Mouse (Mus musculus) lung, embryonic 15.5 days (tissue): ENCODE measurements at regions not wholly inside any gene's neighbourhood (a gene's known extent, or its start where the extent isn't known, plus 50 kb on each side); places are given as distances from the start of the nearest gene placed in this dataset.

ENCODE experiments used
- ATAC-seq: fragments of 200-750 bp; cut with Nextera tagmentation; 2 replicates; pipeline ENCODE4 v1.8.0; 2017; ENCODE audit warnings: moderate number of reproducible peaks, borderline replicate concordance; ENCODE audit not compliant: low FRiP score, low TSS enrichment; ENCODE audit errors: extremely low read depth
- H3K27ac ChIP-seq: fragments of 300-500 bp; sonication (generic); 2 replicates; pipeline ENCODE4 v1.5.1; 2015; ENCODE audit warnings: moderate library complexity, mild to moderate bottlenecking, inconsistent platforms
- H3K27me3 ChIP-seq: fragments of 300-500 bp; sonication (generic); 2 replicates; pipeline ENCODE4 v1.6.1; 2015; ENCODE audit warnings: inconsistent platforms
- H3K36me3 ChIP-seq: fragments of 300-500 bp; sonication (generic); 2 replicates; pipeline ENCODE4 v1.6.1; 2015; ENCODE audit warnings: inconsistent platforms
- H3K4me1 ChIP-seq: fragments of 300-500 bp; sonication (generic); 2 replicates; pipeline ENCODE4 v1.6.1; 2015; ENCODE audit warnings: inconsistent platforms
- H3K4me2 ChIP-seq: fragments of 300-500 bp; sonication (generic); 2 replicates; pipeline ENCODE4 v1.6.1; 2015; ENCODE audit warnings: inconsistent platforms, mild to moderate bottlenecking, moderate library complexity
- H3K4me3 ChIP-seq: fragments of 300-500 bp; sonication (generic); 2 replicates; pipeline ENCODE4 v1.5.1; 2015; ENCODE audit warnings: mild to moderate bottlenecking, inconsistent platforms
- H3K9ac ChIP-seq: fragments of 300-500 bp; sonication (generic); 2 replicates; pipeline ENCODE4 v1.6.1; 2015; ENCODE audit warnings: inconsistent platforms
- H3K9me3 ChIP-seq: fragments of 300-500 bp; sonication (generic); 2 replicates; pipeline ENCODE4 v1.6.1; 2016; ENCODE audit warnings: inconsistent platforms
- WGBS: fragments of 180-500 bp; shearing (Covaris S2); methylation state at CpG from one replicate; pipeline ENCODE4 v1.1.7; 2015; 5-methylcytosine and 5-hydroxymethylcytosine counted together

GRCm38 (mm10) chr13:83884766-83885543, 337.1 kb upstream of the Tmem161b start:
- H3K27ac ChIP-seq = no peak overlapping the region
- H3K4me2 ChIP-seq = no peak overlapping the region
- H3K9me3 ChIP-seq = no peaks in the 10 kb centered on the region
- no peak overlapping the region for H3K4me3 ChIP-seq
- ATAC-seq = no peak
- H3K4me1 ChIP-seq = no peaks in the 10 kb centered on the region
- no peaks in the 10 kb centered on the region for H3K36me3 ChIP-seq
- 74% methylated on average over 13 of the region's 13 CpGs for WGBS
- no peaks in the 10 kb centered on the region for H3K27me3 ChIP-seq
- no peak overlapping the region for H3K9ac ChIP-seq

DNA sequence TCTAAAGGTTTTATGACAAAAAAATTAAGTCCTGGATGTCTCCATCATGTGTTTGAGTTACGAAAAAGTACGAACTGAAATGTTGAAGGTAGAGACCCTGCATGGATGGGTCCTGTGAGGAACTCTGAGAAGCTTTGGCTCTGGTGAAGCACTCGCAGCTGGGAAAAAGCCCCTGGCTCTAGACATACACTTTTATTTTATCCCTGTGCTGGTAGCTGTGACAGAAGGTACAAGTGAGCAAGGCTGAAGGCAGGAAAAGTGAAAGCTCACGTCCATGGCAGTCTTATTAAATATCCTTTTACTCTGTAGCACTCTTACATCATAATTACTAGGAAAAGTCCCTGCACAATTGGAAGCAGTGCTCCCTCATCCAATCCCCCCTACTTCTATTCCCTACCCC, 336.4 kb upstream of the Tmem161b start:
- WGBS = 75% methylated on average over 4 of the region's 4 CpGs
- Histone ChIP-seq H3K36me3 (no peaks in the 10 kb centered on the region), H3K9me3 (no peaks in the 10 kb centered on the region), H3K4me2 (no peak overlapping the region), H3K27me3 (no peaks in the 10 kb centered on the region), H3K9ac (no peak overlapping the region), H3K4me1 (no peaks in the 10 kb centered on the region), H3K27ac (no peak overlapping the region), H3K4me3 (no peak overlapping the region)
- ATAC-seq = no peak

DNA sequence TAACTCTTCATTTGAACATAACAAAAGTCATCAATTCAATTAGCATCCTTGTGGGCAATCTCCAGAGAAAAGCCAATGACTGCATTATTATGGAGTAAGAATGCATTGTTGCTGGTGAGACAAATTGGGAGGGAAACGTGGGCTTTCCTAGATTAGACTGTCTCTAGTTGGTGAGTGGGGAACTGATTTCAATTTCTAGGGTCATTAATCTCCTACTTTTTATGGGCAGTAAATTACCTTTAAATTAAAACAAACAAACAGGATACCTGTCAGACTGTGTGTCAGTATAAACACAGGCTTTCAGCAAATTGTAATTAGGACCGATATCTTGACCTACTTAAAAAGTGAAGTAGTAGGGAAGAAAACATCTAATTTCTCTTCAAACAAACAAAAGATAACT, 307.4 kb upstream of the Tmem161b start:
- Histone ChIP-seq H3K27me3 (no peaks in the 10 kb centered on the region), H3K9ac (no peak overlapping the region), H3K4me1 (no peaks in the 10 kb centered on the region), H3K4me2 (no peak overlapping the region), H3K36me3 (no peaks in the 10 kb centered on the region), H3K27ac (no peak overlapping the region), H3K9me3 (no peaks in the 10 kb centered on the region), H3K4me3 (no peak overlapping the region)
- WGBS = 29% methylated on average over 2 of the region's 2 CpGs
- ATAC-seq = no peak

DNA sequence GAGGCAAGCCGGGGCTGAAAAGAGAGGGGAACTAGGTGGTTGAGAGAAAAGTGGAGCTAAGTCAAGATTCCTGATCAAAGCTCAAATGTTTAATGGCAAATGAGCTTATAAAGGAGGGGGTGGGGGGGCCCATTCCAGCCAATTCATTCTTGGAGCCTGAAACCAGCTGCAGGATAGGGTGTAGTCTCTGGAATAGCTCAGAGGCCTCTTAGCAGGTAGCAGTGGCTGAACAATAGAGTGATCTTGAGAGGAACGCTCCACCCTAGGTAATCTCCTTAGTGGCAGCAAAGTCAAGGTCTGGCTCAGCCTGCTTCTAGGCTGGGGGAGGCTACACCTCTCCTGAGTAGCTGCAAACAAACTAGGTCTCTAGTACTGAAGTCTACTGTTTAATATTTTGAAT, 289.3 kb upstream of the Tmem161b start:
- no peaks in the 10 kb centered on the region for H3K27me3 ChIP-seq
- no peak for ATAC-seq
- 75% methylated on average over 2 of the region's 2 CpGs for WGBS

DNA sequence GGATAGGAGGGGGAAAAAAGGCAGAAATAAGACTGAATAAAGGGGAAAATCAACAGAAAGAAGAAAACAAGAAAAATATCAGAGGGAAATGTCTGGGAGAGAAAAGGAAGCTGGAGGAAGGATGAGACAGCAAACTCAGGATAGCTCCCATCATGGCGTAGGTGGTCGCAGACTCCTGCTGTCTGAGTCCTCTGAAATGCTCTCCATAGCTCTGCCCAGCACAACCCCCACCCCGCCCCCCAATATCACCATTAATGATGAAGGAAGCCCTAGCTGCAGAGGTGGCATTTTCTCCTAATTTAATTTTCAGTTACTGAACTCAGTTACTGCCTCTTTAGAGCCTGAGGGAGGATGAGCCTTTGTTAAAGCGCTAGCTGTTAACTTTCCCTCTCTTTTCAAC, 275.6 kb upstream of the Tmem161b start:
- no peak overlapping the region for H3K27ac ChIP-seq
- no peaks in the 10 kb centered on the region for H3K4me1 ChIP-seq
- H3K9me3 ChIP-seq = no peaks in the 10 kb centered on the region
- H3K4me3 ChIP-seq = no peak overlapping the region
- no peak overlapping the region for H3K4me2 ChIP-seq
- H3K9ac ChIP-seq = no peak overlapping the region
- H3K36me3 ChIP-seq = no peaks in the 10 kb centered on the region
- WGBS = 73% methylated on average over 4 of the region's 4 CpGs
- H3K27me3 ChIP-seq = no peaks in the 10 kb centered on the region
- ATAC-seq = no peak

More for the DNA sequence above, 289.3 kb upstream of the Tmem161b start:
- Histone ChIP-seq H3K4me2 (no peak overlapping the region), H3K9me3 (no peaks in the 10 kb centered on the region), H3K4me3 (no peak overlapping the region), H3K36me3 (no peaks in the 10 kb centered on the region), H3K4me1 (no peaks in the 10 kb centered on the region), H3K27ac (no peak overlapping the region), H3K9ac (no peak overlapping the region)

DNA sequence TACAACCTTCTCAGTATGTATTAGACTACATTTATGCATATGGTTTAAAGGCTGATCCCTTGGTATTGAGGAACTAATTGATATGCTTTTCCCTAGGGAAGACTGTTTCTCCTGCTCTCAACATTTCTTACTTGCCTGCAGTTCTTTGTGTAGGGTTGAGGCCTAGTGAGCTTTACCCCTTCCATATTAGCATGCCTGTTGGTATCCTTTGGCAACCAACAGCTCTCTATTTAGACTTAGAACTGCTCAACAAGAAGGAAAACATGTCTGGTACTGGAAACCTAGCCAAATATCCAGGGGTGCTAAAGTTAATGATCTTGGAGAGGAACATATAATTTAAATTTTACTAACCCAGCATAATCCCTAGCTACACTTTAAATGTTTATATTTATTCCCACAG, 270.9 kb upstream of the Tmem161b start:
- no peak overlapping the region for H3K4me2 ChIP-seq
- no peak for ATAC-seq
- no peaks in the 10 kb centered on the region for H3K4me1 ChIP-seq
- no peaks in the 10 kb centered on the region for H3K27me3 ChIP-seq
- H3K4me3 ChIP-seq = no peak overlapping the region
- H3K9ac ChIP-seq = no peak overlapping the region
- no peaks in the 10 kb centered on the region for H3K36me3 ChIP-seq
- H3K9me3 ChIP-seq = no peaks in the 10 kb centered on the region
- H3K27ac ChIP-seq = no peak overlapping the region

GRCm38 (mm10) chr13:83951808-83952207, 270.3 kb upstream of the Tmem161b start:
- ATAC-seq = no peak
- WGBS = 72% methylated on average over 3 of the region's 3 CpGs

GRCm38 (mm10) chr13:83952353-83952752, 269.7 kb upstream of the Tmem161b start:
- WGBS = 39% methylated on average over 4 of the region's 4 CpGs

More at GRCm38 (mm10) chr13:83951808-83952207, 270.3 kb upstream of the Tmem161b start:
- no peak overlapping the region for H3K4me3 ChIP-seq
- no peaks in the 10 kb centered on the region for H3K36me3 ChIP-seq
- H3K4me1 ChIP-seq = no peaks in the 10 kb centered on the region
- no peaks in the 10 kb centered on the region for H3K27me3 ChIP-seq
- no peaks in the 10 kb centered on the region for H3K9me3 ChIP-seq
- H3K27ac ChIP-seq = no peak overlapping the region
- H3K9ac ChIP-seq = no peak overlapping the region
- H3K4me2 ChIP-seq = no peak overlapping the region

GRCm38 (mm10) chr13:83952862-83953261, 269.2 kb upstream of the Tmem161b start:
- ATAC-seq = no peak
- H3K9me3 ChIP-seq = no peaks in the 10 kb centered on the region
- H3K4me3 ChIP-seq = no peak overlapping the region
- no peak overlapping the region for H3K27ac ChIP-seq
- 51% methylated on average over 4 of the region's 4 CpGs for WGBS
- H3K4me2 ChIP-seq = no peak overlapping the region
- H3K9ac ChIP-seq = no peak overlapping the region
- H3K27me3 ChIP-seq = no peaks in the 10 kb centered on the region
- H3K36me3 ChIP-seq = no peaks in the 10 kb centered on the region
- H3K4me1 ChIP-seq = no peaks in the 10 kb centered on the region

More at GRCm38 (mm10) chr13:83952353-83952752, 269.7 kb upstream of the Tmem161b start:
- no peak overlapping the region for H3K27ac ChIP-seq
- H3K4me1 ChIP-seq = no peaks in the 10 kb centered on the region
- no peak for ATAC-seq
- H3K9me3 ChIP-seq = no peaks in the 10 kb centered on the region
- no peak overlapping the region for H3K9ac ChIP-seq
- no peak overlapping the region for H3K4me2 ChIP-seq
- H3K27me3 ChIP-seq = no peaks in the 10 kb centered on the region
- no peaks in the 10 kb centered on the region for H3K36me3 ChIP-seq
- H3K4me3 ChIP-seq = no peak overlapping the region

DNA sequence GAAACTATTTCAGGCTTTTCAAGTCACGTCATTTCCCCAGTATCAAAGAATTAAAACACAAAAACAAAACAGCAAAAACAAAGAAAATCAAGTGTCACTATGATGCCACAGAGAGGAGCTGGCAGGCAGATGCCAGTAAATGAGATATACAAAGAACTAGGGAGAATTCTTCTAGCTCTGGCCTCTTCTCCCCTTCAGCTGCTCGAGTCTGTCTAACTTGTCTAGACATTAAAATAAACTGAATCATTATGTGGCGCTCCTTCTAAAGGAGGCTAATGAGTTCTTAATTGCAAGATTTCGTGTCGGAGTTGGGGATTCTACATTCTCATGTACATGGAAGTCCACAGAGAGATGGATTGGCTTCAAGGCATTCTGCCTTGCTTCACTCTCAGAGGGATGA, 266.4 kb upstream of the Tmem161b start:
- no peak overlapping the region for H3K27ac ChIP-seq
- no peaks in the 10 kb centered on the region for H3K4me1 ChIP-seq
- H3K27me3 ChIP-seq = no peaks in the 10 kb centered on the region
- WGBS = 55% methylated on average over 5 of the region's 5 CpGs
- H3K9ac ChIP-seq = no peak overlapping the region
- H3K4me3 ChIP-seq = no peak overlapping the region
- H3K36me3 ChIP-seq = no peaks in the 10 kb centered on the region
- no peak for ATAC-seq
- no peaks in the 10 kb centered on the region for H3K9me3 ChIP-seq
- H3K4me2 ChIP-seq = no peak overlapping the region

GRCm38 (mm10) chr13:83978541-83978940, 243.6 kb upstream of the Tmem161b start:
- H3K9ac ChIP-seq = no peak overlapping the region
- no peak overlapping the region for H3K4me3 ChIP-seq
- H3K27ac ChIP-seq = no peak overlapping the region
- no peaks in the 10 kb centered on the region for H3K4me1 ChIP-seq
- no peaks in the 10 kb centered on the region for H3K9me3 ChIP-seq
- H3K4me2 ChIP-seq = no peak overlapping the region
- H3K27me3 ChIP-seq = no peaks in the 10 kb centered on the region
- no peaks in the 10 kb centered on the region for H3K36me3 ChIP-seq
- ATAC-seq = no peak

- H3K9me3 ChIP-seq = no peaks in the 10 kb centered on the region
- H3K9ac ChIP-seq = no peak overlapping the region
- H3K4me1 ChIP-seq = no peaks in the 10 kb centered on the region
- H3K27ac ChIP-seq = no peak overlapping the region
- H3K4me3 ChIP-seq = no peak overlapping the region
- H3K4me2 ChIP-seq = no peak overlapping the region
- ATAC-seq = no peak
- no peaks in the 10 kb centered on the region for H3K36me3 ChIP-seq
- no peaks in the 10 kb centered on the region for H3K27me3 ChIP-seq
Observed at GRCm38 (mm10) chr13:83979535-83979934, 242.6 kb upstream of the Tmem161b start.
